ENCODE assay signal across 8 mouse cellular contexts in the genomic region with DNA sequence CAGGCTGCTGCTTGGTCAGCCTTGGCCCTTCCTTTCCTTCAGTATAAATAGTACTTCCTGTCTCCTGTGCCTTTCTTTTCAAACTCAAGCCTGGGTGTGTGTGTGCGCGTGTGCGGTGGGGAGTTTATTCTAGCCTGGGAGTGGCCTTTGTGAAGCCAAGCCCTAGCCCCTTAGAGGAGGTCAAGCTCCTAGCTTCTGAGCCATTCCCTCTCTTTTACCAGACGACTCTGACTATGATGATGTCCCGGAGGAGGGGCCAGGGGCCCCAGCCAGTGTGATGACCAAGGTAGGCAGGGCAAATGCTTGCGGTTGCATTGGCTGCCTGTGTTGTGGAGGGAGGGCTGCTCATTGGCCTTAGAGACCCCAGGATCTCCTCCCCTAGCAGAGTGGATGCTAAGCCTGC. TPM values are rescaled to one million over a fixed set of nuclear protein-coding genes. Genes with fewer than 3 reads are reported as not detected.
DNase-seq lines count a peak whose midpoint lies in the region; ATAC-seq and TF ChIP-seq lines count a peak whose summit lies in the region.

No protein-coding gene starts in this region.

- peaks cover 18% of the 10 kb centered on the region for H3K4me1 ChIP-seq in forebrain, embryonic 10.5 days
- 0 out of 2 replicates have a peak, but pooled peaks cover 5% of the 10 kb centered on the region for H3K4me1 ChIP-seq in forebrain, embryonic 11.5 days (replicated peaks; ENCODE audit: control insufficient read depth, insufficient read depth, low read length)
- H3K4me1 ChIP-seq in intestine, embryonic 16.5 days (ENCODE audit: control insufficient read depth, insufficient read depth, low read length) = peaks cover 20% of the 10 kb centered on the region
- peaks cover 25% of the 10 kb centered on the region for H3K4me1 ChIP-seq in lung, embryonic 14.5 days (ENCODE audit: insufficient read depth)

- no peak overlapping the region for H3K4me3 ChIP-seq in forebrain, embryonic 10.5 days
- H3K4me3 ChIP-seq in forebrain, embryonic 11.5 days (ENCODE audit: low read depth, low read length) = no peak overlapping the region
- no peak overlapping the region for H3K4me3 ChIP-seq in intestine, embryonic 16.5 days (ENCODE audit: low read length)
- H3K4me3 ChIP-seq in lung, embryonic 14.5 days (ENCODE audit: low read depth, low read length) = no peak overlapping the region

- H3K27me3 ChIP-seq in forebrain, embryonic 10.5 days (ENCODE audit: poor library complexity, severe bottlenecking) = no peaks in the 10 kb centered on the region
- no peaks in the 10 kb centered on the region for H3K27me3 ChIP-seq in forebrain, embryonic 11.5 days (ENCODE audit: control insufficient read depth, insufficient read depth, low read length)
- H3K27me3 ChIP-seq in intestine, embryonic 16.5 days (replicated peaks; ENCODE audit: control insufficient read depth, insufficient read depth, low read length) = no peaks in the 10 kb centered on the region
- no peaks in the 10 kb centered on the region for H3K27me3 ChIP-seq in lung, embryonic 14.5 days (ENCODE audit: insufficient read depth, low read length)

- 52% methylated on average over 6 of the region's 6 CpGs for WGBS in forebrain, embryonic 10.5 days
- WGBS in forebrain, embryonic 11.5 days = 46% methylated on average over 6 of the region's 6 CpGs
- WGBS in intestine, embryonic 16.5 days = 17% methylated on average over 6 of the region's 6 CpGs
- 17% methylated on average over 6 of the region's 6 CpGs for WGBS in lung, embryonic 14.5 days

- peak overlapping the region; percentile 67 for H3K27ac ChIP-seq in forebrain, embryonic 10.5 days
- no peak overlapping the region for H3K27ac ChIP-seq in forebrain, embryonic 11.5 days (ENCODE audit: low read depth, low read length)
- H3K27ac ChIP-seq in intestine, embryonic 16.5 days (ENCODE audit: low read length) = peak overlapping the region; percentile 69
- peak overlapping the region; percentile 87 for H3K27ac ChIP-seq in lung, embryonic 14.5 days (ENCODE audit: low read depth)

- ATAC-seq in forebrain, embryonic 11.5 days (replicated peaks; ENCODE audit: low FRiP score) = no peak
- ATAC-seq in intestine, embryonic 16.5 days = peak; percentile 68
- peak; percentile 55 for ATAC-seq in lung, embryonic 14.5 days (ENCODE audit: insufficient read depth)
- ATAC-seq in granulocyte monocyte progenitor cell, adult 5-6 weeks (replicated peaks; ENCODE audit: poor library complexity, severe bottlenecking) = no peak
- ATAC-seq in frontal cortex, adult (ENCODE audit: low TSS enrichment) = no peak

- no peak for TF ChIP-seq CTCF in lung, embryonic 14.5 days (IDR thresholded peaks at IDR 0.05; ENCODE audit: low read depth)

- no peaks in the 10 kb centered on the region for H3K36me3 ChIP-seq in forebrain, embryonic 10.5 days (replicated peaks)
- H3K36me3 ChIP-seq in forebrain, embryonic 11.5 days (ENCODE audit: control insufficient read depth, insufficient read depth, low read length) = no peaks in the 10 kb centered on the region
- peaks cover 13% of the 10 kb centered on the region for H3K36me3 ChIP-seq in intestine, embryonic 16.5 days (ENCODE audit: control insufficient read depth, insufficient read depth, low read length)
- H3K36me3 ChIP-seq in lung, embryonic 14.5 days (ENCODE audit: insufficient read depth) = peaks cover 33% of the 10 kb centered on the region

- H3K9ac ChIP-seq in forebrain, embryonic 11.5 days (ENCODE audit: low read length) = no peak overlapping the region
- H3K9ac ChIP-seq in intestine, embryonic 16.5 days (ENCODE audit: low read depth, low read length) = no peak overlapping the region; the same call in 1 of the 2 replicates
- no peak overlapping the region for H3K9ac ChIP-seq in lung, embryonic 14.5 days

- H3K9me3 ChIP-seq in forebrain, embryonic 10.5 days = no peaks in the 10 kb centered on the region
- H3K9me3 ChIP-seq in forebrain, embryonic 11.5 days (ENCODE audit: control insufficient read depth, low read length) = no peaks in the 10 kb centered on the region
- no peaks in the 10 kb centered on the region for H3K9me3 ChIP-seq in intestine, embryonic 16.5 days (ENCODE audit: control insufficient read depth, low read length)
- no peaks in the 10 kb centered on the region for H3K9me3 ChIP-seq in lung, embryonic 14.5 days (ENCODE audit: low read depth, low read length)

- no peak overlapping the region for H3K4me2 ChIP-seq in forebrain, embryonic 11.5 days (ENCODE audit: low read depth, low read length, severe bottlenecking)
- peak overlapping the region; percentile 8; the same call in 1 of the 2 replicates for H3K4me2 ChIP-seq in intestine, embryonic 16.5 days (ENCODE audit: low read depth, low read length)
- H3K4me2 ChIP-seq in lung, embryonic 14.5 days = peak overlapping the region; percentile 48

- DNase-seq in forebrain, embryonic 10.5 days (ENCODE audit: extremely low spot score, low spot score) = no peak
- no peak for DNase-seq in forebrain, embryonic 11.5 days (ENCODE audit: low spot score)
- peak; percentile 35 for DNase-seq in ES-CJ7 (ENCODE audit: low read depth, low spot score)
- DNase-seq in lung, embryonic 14.5 days = peak; percentile 73
- DNase-seq in adrenal gland, postnatal 25 days = no peak

RNA-seq across cellular contexts. Expression of a gene that starts 25.4 kb away (rescaled TPM):
- polyA plus RNA-seq in forebrain, embryonic 10.5 days (2016; fragmentation: Nextera tagmentation; extraction: Ambion mirVana) = not detected in 2 replicates
- polyA plus RNA-seq in forebrain, embryonic 11.5 days (2014; fragmentation: Nextera tagmentation; extraction: Ambion mirVana) = not detected in 2 replicates
- polyA plus RNA-seq in intestine, embryonic 16.5 days (2015; fragmentation: Nextera tagmentation; extraction: Ambion mirVana) = not detected in 2 replicates
- 12.2 TPM in 1 of 2 replicates, not detected in the other for polyA plus RNA-seq in lung, embryonic 14.5 days (2014; fragmentation: Nextera tagmentation; extraction: Ambion mirVana)
- total RNA-seq in granulocyte monocyte progenitor cell, adult 5-6 weeks (2014; fragmentation: Nextera tagmentation) = not detected in 2 replicates
- total RNA-seq in granulocyte monocyte progenitor cell, adult 5-6 weeks (2017) = 2.6 TPM in 1 of 2 replicates, not detected in the other
- total RNA-seq in adrenal gland, postnatal 25 days (2021) = 4.2 TPM in 1 of 2 replicates, not detected in the other

RNA-seq across cellular contexts. Expression of a gene that starts 36.2 kb away (rescaled TPM):
- 16.2 and 16.3 TPM in 2 replicates for polyA plus RNA-seq in forebrain, embryonic 10.5 days (2016; fragmentation: Nextera tagmentation; extraction: Ambion mirVana)
- polyA plus RNA-seq in forebrain, embryonic 11.5 days (2014; fragmentation: Nextera tagmentation; extraction: Ambion mirVana) = 18.6 and 22.7 TPM in 2 replicates
- 23.0 and 23.5 TPM in 2 replicates for polyA plus RNA-seq in intestine, embryonic 16.5 days (2015; fragmentation: Nextera tagmentation; extraction: Ambion mirVana)
- polyA plus RNA-seq in lung, embryonic 14.5 days (2014; fragmentation: Nextera tagmentation; extraction: Ambion mirVana) = 14.3 and 29.3 TPM in 2 replicates
- 15.8 and 21.1 TPM in 2 replicates for total RNA-seq in granulocyte monocyte progenitor cell, adult 5-6 weeks (2014; fragmentation: Nextera tagmentation)
- total RNA-seq in granulocyte monocyte progenitor cell, adult 5-6 weeks (2017) = 23.1 and 28.5 TPM in 2 replicates
- total RNA-seq in adrenal gland, postnatal 25 days (2021) = 161 and 169 TPM in 2 replicates

RNA-seq across cellular contexts. Expression of a gene that starts 37.5 kb away (rescaled TPM):
- 11.7 and 12.9 TPM in 2 replicates for polyA plus RNA-seq in forebrain, embryonic 10.5 days (2016; fragmentation: Nextera tagmentation; extraction: Ambion mirVana)
- polyA plus RNA-seq in forebrain, embryonic 11.5 days (2014; fragmentation: Nextera tagmentation; extraction: Ambion mirVana) = 10.5 and 14.5 TPM in 2 replicates
- polyA plus RNA-seq in intestine, embryonic 16.5 days (2015; fragmentation: Nextera tagmentation; extraction: Ambion mirVana) = 60.9 and 61.8 TPM in 2 replicates
- polyA plus RNA-seq in lung, embryonic 14.5 days (2014; fragmentation: Nextera tagmentation; extraction: Ambion mirVana) = 108 and 122 TPM in 2 replicates
- 59.2 and 81.5 TPM in 2 replicates for total RNA-seq in granulocyte monocyte progenitor cell, adult 5-6 weeks (2014; fragmentation: Nextera tagmentation)
- total RNA-seq in granulocyte monocyte progenitor cell, adult 5-6 weeks (2017) = 27.4 and 64.6 TPM in 2 replicates
- 26.8 and 40.2 TPM in 2 replicates for total RNA-seq in adrenal gland, postnatal 25 days (2021)

Comparison
In these comparisons a context has a peak if more than half of its experiments do, and no peak if none do; other contexts are left out.
1. DNase-seq: peak in ES-CJ7 (single experiment) and lung, embryonic 14.5 days (single experiment); none in forebrain, embryonic 10.5 days (single experiment), forebrain, embryonic 11.5 days (single experiment) and adrenal gland, postnatal 25 days (single experiment).
2. ATAC-seq: peak in intestine, embryonic 16.5 days (single experiment) and lung, embryonic 14.5 days (single experiment); none in forebrain, embryonic 11.5 days (single experiment), granulocyte monocyte progenitor cell, adult 5-6 weeks (single experiment) and frontal cortex, adult (single experiment).